Mouse (Mus musculus) layer of hippocampus, postnatal 14 days (tissue): Measurements from ENCODE around the gene Zp3. TPM values are rescaled to one million over a fixed set of nuclear protein-coding genes. Genes with fewer than 3 reads are reported as not detected.

Experiments used
- DNase-seq, 2 experiments: peaks; one replicate each; pipeline ENCODE4 v3.0.0; 2021 to 2022; ENCODE audit warnings: low spot score in 2 of 2, mixed read lengths in 1 of 2
- total RNA-seq, 2 experiments: library from RNA; stranded (reverse); gene quantifications; 2 replicates each; pipeline ENCODE4 v1.2.3; 2021

Zp3 gene
- total RNA-seq, 2 experiments from 2014 or later = not detected

DNA sequence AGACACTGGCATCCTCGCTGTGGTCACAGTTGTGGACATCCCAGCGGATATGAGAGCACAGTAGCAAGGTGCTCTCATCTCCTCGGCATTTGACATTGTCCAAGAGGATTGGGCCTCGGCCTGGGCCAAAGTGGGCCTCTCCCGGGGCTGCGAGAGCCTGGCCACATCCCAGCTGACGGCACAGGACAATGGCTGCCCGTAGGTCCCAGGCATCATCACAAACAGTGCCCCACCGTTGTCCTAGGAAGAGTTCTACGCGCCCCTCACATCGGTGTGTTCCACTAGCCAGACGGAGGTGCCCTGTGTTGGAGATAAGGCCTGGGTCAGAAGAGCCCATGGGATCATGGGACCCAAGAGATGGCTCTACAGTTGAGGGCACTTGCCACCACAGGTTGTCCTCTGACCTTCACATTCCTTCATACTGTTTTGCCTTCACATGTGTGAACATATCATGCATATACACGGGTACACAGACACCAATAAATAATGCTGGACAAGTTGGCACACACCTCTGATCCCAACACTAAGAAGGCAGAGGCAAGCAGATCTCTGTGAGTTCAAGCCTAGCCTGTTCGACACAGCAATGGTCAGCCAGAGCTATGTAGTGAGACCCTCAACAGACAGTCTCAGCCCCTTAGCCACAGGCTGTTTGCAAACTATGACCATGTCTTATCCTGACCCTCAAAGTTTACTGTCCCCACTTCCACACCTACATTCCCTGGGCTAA is 18.8 kb upstream of the Zp3 start:
- DNase-seq = no peak

DNA sequence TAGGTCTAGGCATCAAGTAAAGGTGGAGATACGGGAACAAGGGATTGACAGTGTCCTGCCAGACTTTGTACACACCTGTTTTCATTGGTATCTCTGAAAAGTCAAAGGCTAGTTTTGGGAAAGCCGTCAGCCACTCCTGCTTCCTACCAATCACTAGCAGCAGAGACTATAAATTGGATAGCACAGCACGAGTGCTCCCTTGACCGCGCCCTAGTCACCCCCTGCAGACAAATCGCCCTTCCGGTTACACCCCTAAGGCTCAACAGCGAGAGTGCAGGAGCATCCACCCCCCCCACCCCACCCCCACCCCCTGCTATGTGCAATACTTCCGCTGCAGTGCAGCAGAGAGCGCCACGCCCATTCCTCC is 17.8 kb upstream of the Zp3 start:
- no peak for DNase-seq

DNA sequence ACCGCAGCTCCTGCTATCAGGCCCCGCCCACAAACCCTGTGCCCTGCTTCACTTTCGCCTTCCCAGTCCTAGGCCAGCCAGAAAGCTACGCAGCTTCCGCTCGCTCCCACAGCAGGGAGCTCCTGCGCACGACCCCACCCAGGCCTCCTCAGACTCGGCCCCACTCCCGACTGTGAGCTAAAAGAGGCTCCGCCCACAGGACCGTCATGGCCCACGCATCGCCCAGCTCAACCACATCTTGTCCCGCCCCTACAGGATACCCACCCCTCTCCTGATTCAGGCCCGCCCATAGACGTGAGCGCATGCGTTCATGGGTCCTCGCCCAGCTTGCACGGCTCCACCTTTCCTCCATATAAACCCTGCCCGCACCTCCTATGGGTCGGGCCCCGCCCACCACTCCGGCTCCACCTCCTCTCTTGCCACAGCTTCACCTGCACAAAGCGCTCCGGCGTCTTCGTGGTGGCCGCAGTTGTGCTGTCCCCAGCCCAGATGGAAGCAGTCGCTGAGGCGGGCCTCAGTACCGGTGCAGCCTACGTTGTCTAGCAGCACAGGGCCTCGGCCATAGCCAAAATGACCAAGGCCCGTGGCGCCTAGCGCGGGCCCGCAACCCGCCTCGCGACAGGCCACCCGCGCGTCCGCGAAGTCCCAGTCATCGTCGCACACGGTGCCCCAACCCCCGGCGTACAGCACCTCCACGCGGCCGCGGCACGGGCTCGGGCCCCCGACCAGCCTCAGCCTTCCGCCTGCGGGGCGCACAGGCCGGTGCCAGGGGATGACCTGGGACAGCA is 17.2 kb upstream of the Zp3 start:
- peak; percentile 95 to 98 for DNase-seq

DNA sequence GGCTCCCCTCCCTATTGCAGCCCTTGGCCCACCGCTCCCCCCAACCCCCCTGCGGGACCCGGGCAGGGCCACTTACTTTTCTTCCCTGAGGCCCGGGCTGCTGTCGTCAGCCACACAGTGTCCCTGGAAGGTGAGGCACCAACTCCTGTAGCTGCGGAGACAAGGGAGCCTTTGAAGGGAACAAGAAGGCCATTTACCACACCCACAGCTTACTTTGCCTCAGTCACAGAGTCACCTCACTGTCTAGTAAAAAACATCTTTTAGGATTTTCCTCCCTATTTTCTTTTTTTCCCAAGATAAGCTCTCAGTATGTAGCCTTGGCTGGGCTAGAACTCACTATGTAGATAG is 16.6 kb upstream of the Zp3 start:
- no peak for DNase-seq

DNA sequence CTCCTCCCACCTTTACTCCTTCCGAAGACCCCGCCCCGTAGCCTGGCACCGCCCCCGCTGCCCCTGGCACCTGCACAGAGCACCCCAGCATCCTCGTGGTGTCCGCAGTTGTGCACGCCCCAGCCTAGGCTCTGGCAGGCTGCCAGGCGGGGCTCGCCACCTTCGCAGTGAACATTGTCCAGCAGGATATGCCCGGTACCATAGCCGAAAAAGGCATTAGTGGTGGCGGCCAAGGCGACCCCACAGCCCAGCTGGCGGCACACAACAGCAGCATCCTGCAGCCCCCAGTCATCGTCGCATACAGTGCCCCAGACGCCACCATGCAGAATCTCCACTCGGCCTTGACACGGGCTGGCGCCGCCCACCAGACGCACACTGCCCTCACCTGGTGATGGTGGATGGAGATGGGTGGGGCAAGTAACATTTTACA is 14.4 kb upstream of the Zp3 start:
- no peak for DNase-seq

DNA sequence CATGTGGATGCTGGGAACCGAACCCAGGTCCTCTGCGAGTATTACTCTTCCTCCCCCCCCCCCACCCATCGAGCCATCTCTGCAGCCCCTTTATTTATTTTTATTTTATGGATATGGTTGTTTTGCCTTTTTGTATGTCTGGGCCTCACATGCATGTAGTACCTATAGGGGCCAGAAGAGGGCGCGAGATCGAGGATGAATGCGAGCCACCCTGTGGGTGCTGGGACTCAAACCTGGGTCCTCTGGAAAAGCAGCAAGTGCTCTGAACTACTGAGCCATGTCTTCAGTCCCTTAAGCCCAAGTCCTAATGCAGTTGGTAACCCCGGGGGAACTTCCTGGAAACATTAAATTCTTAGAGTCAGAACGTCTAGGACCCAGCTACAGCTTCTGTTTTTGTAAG is 13.0 kb upstream of the Zp3 start:
- no peak for DNase-seq

DNA sequence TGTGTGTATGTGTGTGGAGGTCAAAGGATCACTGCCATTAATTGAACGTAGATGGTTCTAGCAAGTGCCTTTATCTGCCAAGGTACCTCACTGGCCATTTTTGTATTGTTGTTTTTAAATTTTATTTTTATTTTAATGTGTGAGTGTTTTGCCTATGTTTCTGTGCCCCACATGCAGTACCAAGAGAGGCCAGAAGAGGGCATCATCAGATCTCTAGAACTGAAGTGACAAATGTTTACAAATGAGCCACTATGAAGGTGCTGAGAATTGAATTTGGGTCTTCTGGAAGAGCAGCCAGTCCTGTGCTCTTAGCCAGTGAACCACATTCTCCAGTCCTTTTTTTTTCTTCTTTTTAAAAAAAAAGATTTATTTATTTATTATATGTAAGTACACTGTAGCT is 11.1 kb upstream of the Zp3 start:
- no peak for DNase-seq

DNA sequence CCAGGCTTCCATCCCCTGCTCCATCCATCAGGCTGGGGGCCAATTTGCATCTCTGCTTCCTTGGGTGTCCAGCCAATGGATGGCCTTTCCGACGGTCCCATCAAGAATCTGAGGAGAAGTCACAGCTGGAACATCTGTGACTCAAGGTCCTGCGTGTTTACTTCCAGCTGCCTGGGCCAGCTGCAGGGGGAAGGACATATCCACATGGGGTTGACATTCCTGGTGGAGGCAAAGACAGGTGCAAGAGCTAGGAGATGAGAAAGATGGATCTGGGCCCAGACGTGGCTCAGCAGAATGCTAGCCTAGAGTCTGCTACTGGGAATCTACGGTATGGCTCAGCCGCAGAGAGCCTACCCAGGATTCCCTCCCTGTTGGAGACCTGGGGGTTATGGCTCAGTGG is 9.7 kb upstream of the Zp3 start:
- no peak for DNase-seq

DNA sequence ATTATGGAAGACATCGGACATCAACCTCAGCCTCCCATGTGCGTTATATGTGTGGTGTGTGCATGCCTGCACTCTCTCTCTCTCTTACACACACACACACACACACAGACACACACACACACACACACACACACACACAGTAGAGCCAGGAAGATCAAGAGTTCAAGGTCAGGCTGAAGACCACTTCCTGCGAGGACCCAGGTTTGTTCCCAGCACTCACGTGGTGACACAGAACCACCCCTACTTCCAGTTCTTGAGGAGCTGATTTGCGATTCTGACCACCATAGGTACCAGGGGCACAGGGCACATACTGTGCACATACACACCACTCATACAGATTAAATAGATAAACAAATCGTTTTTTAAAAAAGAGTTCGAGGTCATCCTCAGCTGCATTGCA is 8.0 kb upstream of the Zp3 start:
- DNase-seq = no peak

DNA sequence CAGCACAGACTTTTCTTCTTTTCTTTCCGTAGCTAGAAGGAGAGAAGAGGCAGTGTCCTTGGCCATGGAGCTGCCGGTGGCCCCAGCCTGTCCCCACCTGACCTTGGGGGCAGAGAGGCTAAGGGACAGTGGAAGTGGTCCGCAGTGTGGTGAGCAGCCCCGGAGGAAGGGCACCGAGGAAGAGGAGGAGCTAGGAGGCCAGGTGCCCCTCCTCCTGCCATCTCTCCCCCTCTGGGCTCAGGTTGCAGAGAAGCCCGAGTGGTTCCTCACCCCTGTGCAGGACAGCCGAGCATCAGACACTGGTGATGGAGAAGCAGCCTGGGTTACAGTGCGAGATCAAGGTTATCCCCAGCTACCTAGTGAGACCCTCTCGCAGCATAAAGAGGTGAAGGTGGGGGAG is 5.5 kb upstream of the Zp3 start, which contains the start of gene Ssc4d:
Ssc4d (minus strand) TSS at position 167 of the 400 bp plus-strand sequence.
- DNase-seq = no peak

DNA sequence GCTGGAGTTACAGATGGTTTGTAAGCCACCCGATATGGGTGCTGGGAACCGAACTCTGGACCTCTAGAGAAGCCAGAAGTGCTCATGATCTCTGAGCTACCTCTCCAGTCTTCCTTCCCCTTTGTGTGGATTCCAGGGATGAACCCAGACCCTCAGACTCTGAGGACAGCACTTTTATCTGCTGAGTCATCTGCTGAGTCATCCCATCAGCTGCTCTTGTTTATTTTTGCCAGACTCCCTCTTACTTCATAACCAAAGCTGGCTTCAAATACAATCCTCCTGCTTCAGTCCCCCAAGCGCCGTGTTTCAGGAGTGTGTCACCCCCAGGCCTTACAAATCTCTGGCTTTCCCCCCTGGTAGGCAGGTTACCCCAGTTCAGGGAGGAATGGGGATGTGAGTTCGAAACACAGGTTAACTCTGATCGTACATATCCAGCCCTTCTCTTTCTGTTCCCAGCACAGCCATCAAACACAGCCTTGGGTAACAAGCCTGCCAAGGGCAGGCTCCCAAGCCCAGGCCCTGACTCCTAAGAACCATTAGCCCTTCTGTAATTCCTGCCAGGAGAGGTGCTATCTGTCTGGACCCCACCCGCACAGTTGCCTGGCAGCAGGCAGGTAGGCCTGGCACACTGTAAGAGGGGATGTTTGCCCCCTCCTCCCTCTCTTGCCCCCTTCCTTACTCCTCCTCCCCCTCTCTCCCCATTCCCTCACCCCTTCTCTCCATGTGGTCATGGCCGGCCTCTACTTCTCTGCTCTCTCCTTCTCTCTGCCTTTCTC is 3.8 kb upstream of the Zp3 start:
- no peak for DNase-seq

DNA sequence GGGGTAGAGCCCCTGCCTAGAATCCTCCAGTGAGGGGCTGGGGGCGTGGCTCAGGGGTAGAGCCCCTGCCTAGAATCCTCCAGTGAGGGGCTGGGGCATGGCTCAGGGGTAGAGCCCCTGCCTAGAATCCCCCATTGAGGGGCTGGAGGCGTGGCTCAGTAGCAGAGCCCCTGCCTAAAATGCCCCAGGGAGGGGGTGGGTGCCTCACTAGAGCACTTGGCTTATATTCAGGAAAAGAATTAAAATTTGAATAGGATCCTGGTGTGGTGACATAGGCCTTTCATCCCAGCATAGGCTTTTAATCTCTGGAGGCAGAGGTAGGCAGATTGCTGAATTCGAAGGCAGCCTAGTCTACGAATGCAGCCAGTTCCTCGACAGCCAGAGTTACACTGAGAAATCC is 518 bp upstream of the Zp3 start:
- no peak for DNase-seq

DNA sequence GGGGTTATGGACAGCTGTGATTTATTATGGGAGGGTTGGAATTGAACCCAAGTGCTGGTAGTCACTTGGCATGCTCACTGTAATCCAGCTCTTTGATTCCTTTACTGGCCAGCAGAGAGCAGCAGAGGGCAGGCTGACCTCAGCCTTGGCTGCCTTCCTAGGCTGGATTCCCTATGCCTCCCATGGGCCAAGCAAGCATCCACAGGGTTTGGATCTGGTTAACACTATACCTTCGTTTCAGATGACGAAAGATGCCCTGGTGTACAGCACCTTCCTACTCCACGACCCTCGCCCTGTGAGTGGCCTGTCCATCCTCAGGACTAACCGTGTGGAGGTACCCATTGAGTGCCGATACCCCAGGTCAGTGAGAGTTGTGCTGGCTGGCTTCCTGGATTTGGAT is 2.5 kb downstream of the Zp3 start:
- DNase-seq = peak in 1 of 2 experiments; percentile 34

DNA sequence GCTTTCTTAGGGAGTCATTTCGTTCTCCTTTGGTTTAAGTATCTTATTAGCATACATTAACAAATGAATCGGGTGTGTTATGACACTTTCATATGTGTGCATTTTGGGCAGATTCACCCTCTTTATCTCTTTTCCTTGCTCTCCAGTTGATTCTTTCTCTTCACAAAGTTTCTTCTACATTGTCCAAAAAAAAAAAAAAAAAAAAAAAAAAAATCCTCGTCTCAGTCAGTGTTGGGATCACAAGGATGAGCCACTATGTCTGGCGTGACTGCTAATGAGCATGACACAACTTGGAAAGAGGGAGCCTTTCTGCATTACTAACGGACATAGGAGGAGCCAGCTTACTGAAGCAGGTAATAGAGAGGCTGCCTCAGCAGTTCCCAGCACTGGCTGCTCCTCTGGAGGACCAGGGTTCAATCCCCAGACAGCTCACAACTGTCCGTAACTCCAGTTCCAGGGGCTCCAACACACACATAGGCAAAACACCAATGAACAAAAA is 4.7 kb downstream of the Zp3 start:
- DNase-seq = no peak

DNA sequence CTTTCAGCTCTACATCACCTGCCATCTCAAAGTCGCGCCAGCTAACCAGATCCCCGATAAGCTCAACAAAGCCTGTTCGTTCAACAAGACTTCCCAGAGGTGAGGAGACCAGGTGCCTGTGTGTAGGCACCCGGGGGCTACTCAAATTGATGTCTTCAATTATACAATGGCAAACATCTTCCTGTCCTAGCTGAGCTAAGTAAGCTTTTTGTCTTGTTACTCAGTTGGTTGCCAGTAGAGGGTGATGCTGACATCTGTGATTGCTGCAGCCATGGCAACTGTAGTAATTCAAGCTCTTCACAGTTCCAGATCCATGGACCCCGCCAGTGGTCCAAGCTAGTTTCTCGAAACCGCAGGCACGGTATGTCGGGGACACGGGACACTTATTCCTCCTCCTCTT is 7.3 kb downstream of the Zp3 start:
- DNase-seq = peak; percentile 35 to 61

DNA sequence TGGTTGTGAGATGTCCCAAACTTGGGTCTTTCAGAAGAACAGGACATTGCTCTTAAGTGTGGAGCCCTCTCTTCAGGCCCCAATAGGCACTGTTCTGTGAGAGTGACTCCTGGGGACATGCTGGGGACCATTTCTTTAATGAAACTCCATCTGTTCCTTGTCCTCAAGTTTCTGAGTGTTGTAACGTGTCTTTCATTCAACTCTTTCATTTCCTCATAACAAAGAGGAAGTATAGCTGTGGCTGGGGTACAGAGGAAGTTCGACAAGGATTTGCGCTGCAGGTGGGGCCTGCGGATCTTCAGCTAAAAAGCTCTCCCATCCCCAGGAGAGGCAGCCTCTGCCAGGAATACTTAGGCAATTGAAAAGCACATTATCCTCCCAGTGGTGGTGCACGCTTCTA is 10.7 kb downstream of the Zp3 start:
- no peak for DNase-seq

DNA sequence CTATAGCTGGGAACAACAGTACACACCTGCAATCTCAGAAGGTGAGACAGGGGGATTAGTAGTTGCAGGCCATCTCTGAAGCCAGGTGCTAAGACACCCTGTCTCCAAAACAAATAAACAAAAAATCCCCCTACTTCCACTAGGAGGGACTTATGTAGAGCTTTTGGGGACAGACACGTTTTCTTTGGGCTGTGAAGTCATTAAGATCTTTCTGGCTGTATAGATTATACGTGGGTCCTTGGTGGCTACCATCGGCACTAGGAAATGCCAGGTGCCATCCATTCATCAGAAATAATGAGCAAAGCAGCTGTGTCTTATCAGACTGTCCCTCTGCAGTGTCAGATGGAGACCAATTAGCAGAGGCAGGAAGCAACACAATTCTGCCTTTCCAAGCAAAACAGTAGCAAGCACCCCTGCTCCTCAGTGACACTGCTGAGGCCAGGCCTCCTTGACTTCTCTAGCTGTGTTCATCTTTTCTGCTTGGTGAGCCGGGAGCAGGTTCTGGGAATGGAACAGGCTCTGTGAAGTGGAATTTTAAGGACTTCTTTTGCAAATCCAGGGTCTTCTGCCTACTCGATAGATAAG is 13.6 kb downstream of the Zp3 start:
- no peak for DNase-seq

DNA sequence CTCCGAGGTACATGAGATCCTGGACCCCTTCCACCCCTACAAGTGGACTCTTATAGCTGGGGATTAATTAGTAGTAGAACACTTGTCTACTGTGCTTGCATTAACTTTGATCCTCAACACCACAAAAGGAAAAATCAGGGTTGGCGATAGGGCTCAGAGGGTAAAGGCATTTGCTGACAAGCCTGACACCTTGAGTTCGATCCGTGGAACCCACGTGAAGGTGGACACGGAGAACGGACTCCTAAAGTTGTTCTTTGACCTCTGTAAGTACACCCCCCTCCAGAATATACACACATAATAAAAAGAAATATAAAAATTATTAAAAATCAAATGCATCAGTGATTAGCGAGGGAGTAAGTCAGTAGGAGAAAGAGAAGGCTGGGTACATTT is 14.4 kb downstream of the Zp3 start:
- DNase-seq = no peak

DNA sequence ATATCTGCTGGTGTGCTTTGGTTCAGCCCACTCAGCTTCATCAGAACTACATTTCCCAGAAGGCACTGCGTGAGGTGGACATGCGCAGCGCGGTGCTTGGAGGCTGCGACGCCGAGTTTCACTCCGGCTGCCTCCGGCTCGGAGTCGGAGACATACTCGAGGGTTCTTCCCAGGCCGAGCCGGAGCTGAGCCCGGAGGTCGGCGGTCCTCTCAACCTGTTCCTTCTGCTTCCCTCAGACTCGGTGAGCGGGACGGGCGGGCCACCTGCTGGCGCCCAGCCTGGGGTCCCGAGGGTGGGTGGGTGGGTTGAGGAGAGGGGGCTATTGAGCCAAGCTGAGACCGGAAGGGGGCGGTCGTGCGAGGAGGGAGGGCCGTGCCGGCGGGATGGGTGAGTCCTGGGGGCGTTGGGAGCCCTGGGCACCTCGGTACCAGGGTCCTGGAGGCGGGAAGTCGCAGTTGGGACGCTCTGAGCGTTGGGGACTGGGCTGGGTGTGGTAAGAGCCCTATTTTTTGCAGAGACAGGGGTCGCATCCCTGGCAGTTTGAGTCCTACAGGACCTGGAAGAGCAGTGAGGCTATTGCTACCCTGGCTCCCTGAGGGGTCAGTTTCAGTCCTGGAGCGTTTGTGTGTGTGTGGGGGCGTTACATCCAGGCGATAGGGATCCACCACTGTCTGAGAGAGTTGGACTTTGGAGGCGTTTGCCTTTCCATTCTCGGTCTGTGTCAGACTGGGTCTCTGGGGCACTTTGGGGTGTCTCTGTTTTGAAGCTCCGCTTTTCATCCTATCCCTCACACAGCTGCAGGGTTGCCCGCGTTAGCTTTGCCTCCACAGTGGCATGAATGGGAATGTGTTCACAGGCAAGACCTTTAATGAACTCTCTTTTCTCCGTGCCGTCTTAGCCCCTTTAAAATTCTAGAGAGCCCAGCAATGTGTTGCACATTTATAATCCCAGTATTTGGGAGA is 15.1 kb downstream of the Zp3 start, which contains the start of gene Dtx2:
Dtx2 (plus strand) TSS at position 76 of the 963 bp plus-strand sequence.
- DNase-seq = peak; percentile 87 to 93

DNA sequence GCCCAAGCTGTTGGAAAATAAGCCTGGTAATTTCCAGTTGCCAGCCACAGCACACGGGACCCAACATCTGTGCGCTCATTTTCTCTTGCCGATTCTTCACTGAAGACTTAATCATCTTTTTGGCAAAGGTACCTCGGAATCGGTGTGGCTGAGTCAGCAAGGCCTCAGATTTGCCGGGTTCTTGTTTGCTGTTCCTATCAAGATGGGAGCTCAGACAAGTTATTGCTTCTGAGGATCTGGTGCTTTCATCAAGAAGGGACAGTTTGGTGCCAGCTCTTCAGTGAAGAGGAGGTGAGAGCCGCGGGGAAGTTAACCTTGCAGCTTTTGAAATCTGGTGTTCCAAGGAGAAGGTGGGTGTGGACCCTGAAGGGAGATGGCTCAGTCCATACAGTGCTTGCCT is 16.3 kb downstream of the Zp3 start:
- DNase-seq = no peak
